Mouse (Mus musculus) large intestine, adult 2 months (tissue): Measurements from ENCODE around the gene Kctd18. TPM values are rescaled to one million over a fixed set of nuclear protein-coding genes. Genes with fewer than 3 reads are reported as not detected.

ENCODE experiments used
- DNase-seq: peaks from one replicate; pipeline ENCODE4 v3.0.0-alpha.2; 2012; ENCODE audit warnings: low read depth, low spot score
- WGBS: fragments of 180-500 bp; shearing (Covaris S2); methylation state at CpG from one replicate; pipeline ENCODE4 v1.1.7; 2018; 5-methylcytosine and 5-hydroxymethylcytosine counted together
- polyA plus RNA-seq: library from polyadenylated mRNA; depleted of rRNA; stranded (reverse); fragments of >200 nt; gene quantifications from 2 replicates; pipeline ENCODE4 v1.2.3, GENCODE M21; 2012

Gene Kctd18
- polyA plus RNA-seq, 1 experiment = 2.3 TPM

GRCm38 (mm10) chr1:57995432-57996132, 23.2 kb downstream of the Kctd18 start, which contains the start of gene Sgo2a:
Gene Sgo2a, plus strand, starts transcription at chr1:57995971.
- WGBS = 7% methylated on average over 30 of the region's 30 CpGs
- DNase-seq = peak; percentile 86

GRCm38 (mm10) chr1:57991277-57991676, 27.5 kb downstream of the Kctd18 start:
- DNase-seq = no peak
- 76% methylated on average over 2 of the region's 2 CpGs for WGBS

- WGBS = 51% methylated on average over 6 of the region's 6 CpGs
- no peak for DNase-seq
Measured at GRCm38 (mm10) chr1:57989052-57989600, 29.6 kb downstream of the Kctd18 start.

GRCm38 (mm10) chr1:57976860-57977259, 41.9 kb downstream of the Kctd18 start:
- DNase-seq = no peak

GRCm38 (mm10) chr1:57971588-57971987, 47.2 kb downstream of the Kctd18 start:
- no peak for DNase-seq

More at GRCm38 (mm10) chr1:57976860-57977259, 41.9 kb downstream of the Kctd18 start:
- 88% methylated on average over 3 of the region's 3 CpGs for WGBS

GRCm38 (mm10) chr1:57969327-57970271, 49.2 kb downstream of the Kctd18 start:
- under 1% methylated on average over 65 of the region's 65 CpGs for WGBS

More at GRCm38 (mm10) chr1:57971588-57971987, 47.2 kb downstream of the Kctd18 start:
- WGBS = 52% methylated on average over 2 of the region's 2 CpGs

GRCm38 (mm10) chr1:57955774-57956173, 63.0 kb downstream of the Kctd18 start:
- 82% methylated on average over 1 of the region's 1 CpGs for WGBS
- no peak for DNase-seq

More at GRCm38 (mm10) chr1:57969327-57970271, 49.2 kb downstream of the Kctd18 start:
- peak; percentile 67 for DNase-seq

GRCm38 (mm10) chr1:57954376-57954765, 64.4 kb downstream of the Kctd18 start:
- WGBS = 74% methylated on average over 5 of the region's 5 CpGs
- DNase-seq = no peak

GRCm38 (mm10) chr1:57953586-57954375, 65.0 kb downstream of the Kctd18 start:
- 82% methylated on average over 16 of the region's 16 CpGs for WGBS
- DNase-seq = no peak

- DNase-seq = no peak
- 91% methylated on average over 4 of the region's 4 CpGs for WGBS
Measured at GRCm38 (mm10) chr1:57952509-57952908, 66.2 kb downstream of the Kctd18 start.

GRCm38 (mm10) chr1:57949716-57950115, 69.0 kb downstream of the Kctd18 start:
- WGBS = 83% methylated on average over 5 of the region's 5 CpGs
- no peak for DNase-seq

GRCm38 (mm10) chr1:57949195-57949594, 69.6 kb downstream of the Kctd18 start:
- WGBS = 10% methylated on average over 1 of the region's 1 CpGs
- DNase-seq = no peak

GRCm38 (mm10) chr1:57947552-57948347, 71.0 kb downstream of the Kctd18 start:
- 14% methylated on average over 2 of the region's 2 CpGs for WGBS
- no peak for DNase-seq

- WGBS = 91% methylated on average over 6 of the region's 6 CpGs
- DNase-seq = no peak
Measured at GRCm38 (mm10) chr1:57942215-57942614, 76.5 kb downstream of the Kctd18 start.

- no peak for DNase-seq
- 76% methylated on average over 11 of the region's 11 CpGs for WGBS
Measured at GRCm38 (mm10) chr1:57941734-57942133, 77.0 kb downstream of the Kctd18 start.

- WGBS = 69% methylated on average over 7 of the region's 7 CpGs
Measured at GRCm38 (mm10) chr1:57941095-57941494, 77.7 kb downstream of the Kctd18 start.

GRCm38 (mm10) chr1:57940691-57941090, 78.1 kb downstream of the Kctd18 start:
- DNase-seq = no peak
- WGBS = 79% methylated on average over 10 of the region's 10 CpGs

More at GRCm38 (mm10) chr1:57941095-57941494, 77.7 kb downstream of the Kctd18 start:
- no peak for DNase-seq

- DNase-seq = no peak
- WGBS = 46% methylated on average over 1 of the region's 1 CpGs
Measured at GRCm38 (mm10) chr1:57934287-57934686, 84.5 kb downstream of the Kctd18 start.
